Mouse (Mus musculus) heart, embryonic 15.5 days (tissue): ENCODE data around the gene Srgap2. TPM values are rescaled to one million over a fixed set of nuclear protein-coding genes. Genes with fewer than 3 reads are reported as not detected.

ENCODE experiments used
- microRNA-seq: library from miRNA; unstranded; fragments of <30 nt; microRNA quantifications from one replicate; pipeline ENCODE4, GENCODE M21; 2016
- polyA plus RNA-seq: library from polyadenylated mRNA; unstranded; fragments of >200 nt; fragmentation: Nextera tagmentation; extraction: Ambion mirVana; gene quantifications from 2 replicates; pipeline ENCODE4 v1.2.1, GENCODE M21; 2015

The Srgap2 gene
- polyA plus RNA-seq, 1 experiment from 2014 or later, result 10.0 TPM

Small RNAs within 50 kb of the gene (microRNA-seq; reads per million reads assigned to microRNA genes)
- gene Gm24273, result not detected

Other genes with a start within 250 kb of the Srgap2 start
- 2.4 and 4.8 TPM in 2 replicates for gene Ikbke, start 247.7 kb downstream of the Srgap2 start, polyA plus RNA-seq
- 2.4 and 2.7 TPM in 2 replicates for gene Fam72a, start 551 bp upstream of the Srgap2 start, polyA plus RNA-seq
- gene Avpr1b, start 71.9 kb upstream of the Srgap2 start, polyA plus RNA-seq, result not detected in 2 replicates
- gene Ctse, start 111.0 kb upstream of the Srgap2 start, polyA plus RNA-seq, result 0.28 and 0.93 TPM in 2 replicates
- 3.3 and 3.7 TPM in 2 replicates for gene Rab7b, start 161.3 kb upstream of the Srgap2 start, polyA plus RNA-seq
- 0.08 and 0.22 TPM in 2 replicates for gene Slc26a9, start 216.7 kb upstream of the Srgap2 start, polyA plus RNA-seq